Mouse (Mus musculus): Measurements from ENCODE around the gene Micall2.
"Not testable (repeated sequence)": the region's sequence is repeated elsewhere in the genome, so short reads cannot be mapped to it uniquely, and the experiment has no call there.

DNA sequence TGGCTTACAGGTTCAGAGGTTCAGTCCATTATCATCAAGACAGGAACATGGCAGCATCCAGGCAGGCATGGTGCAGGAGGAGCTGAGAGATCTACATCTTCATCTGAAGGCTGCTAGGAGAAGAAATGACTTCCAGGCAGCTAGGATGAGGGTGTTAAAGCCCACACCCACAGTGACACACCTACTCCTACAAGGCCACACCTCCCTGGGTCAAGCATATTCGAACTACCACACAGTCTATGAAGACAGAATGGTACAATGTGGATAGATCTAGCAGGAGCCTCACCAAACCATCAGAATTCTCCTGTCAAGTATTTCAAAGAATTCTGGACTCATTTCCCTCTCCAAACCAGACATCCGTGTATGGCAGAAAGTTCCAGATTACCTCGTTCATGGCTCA is 40.3 kb downstream of the Micall2 start:
- TF ChIP-seq CTCF (IDR thresholded peaks at IDR 0.05; ENCODE audit: low read depth, low read length); POLR2A (IDR thresholded peaks at IDR 0.05; ENCODE audit: borderline replicate concordance, low read depth, low read length): not testable (repeated sequence)
